Mouse (Mus musculus) CD8-positive naive resting alpha-beta T cell, adult 2 months (primary cell): ENCODE measurements around the gene Nupr1.

ENCODE experiments used
- DNase-seq, 2 experiments: peaks; one replicate each; pipeline ENCODE4 v3.0.0; 2022; ENCODE audit warnings: low read depth in 2 of 2, low spot score in 2 of 2

Gene Nupr1

GRCm38 (mm10) chr7:126630824-126631518, at the start of gene Nupr1:
Nupr1 (minus strand) TSS chr7:126630861.
- no peak for DNase-seq

GRCm38 (mm10) chr7:126679683-126680082, 49.0 kb upstream of the Nupr1 start:
- no peak for DNase-seq

- no peak for DNase-seq
These were observed 48.1 kb upstream of the Nupr1 start for GRCm38 (mm10) chr7:126678545-126679341.

DNA sequence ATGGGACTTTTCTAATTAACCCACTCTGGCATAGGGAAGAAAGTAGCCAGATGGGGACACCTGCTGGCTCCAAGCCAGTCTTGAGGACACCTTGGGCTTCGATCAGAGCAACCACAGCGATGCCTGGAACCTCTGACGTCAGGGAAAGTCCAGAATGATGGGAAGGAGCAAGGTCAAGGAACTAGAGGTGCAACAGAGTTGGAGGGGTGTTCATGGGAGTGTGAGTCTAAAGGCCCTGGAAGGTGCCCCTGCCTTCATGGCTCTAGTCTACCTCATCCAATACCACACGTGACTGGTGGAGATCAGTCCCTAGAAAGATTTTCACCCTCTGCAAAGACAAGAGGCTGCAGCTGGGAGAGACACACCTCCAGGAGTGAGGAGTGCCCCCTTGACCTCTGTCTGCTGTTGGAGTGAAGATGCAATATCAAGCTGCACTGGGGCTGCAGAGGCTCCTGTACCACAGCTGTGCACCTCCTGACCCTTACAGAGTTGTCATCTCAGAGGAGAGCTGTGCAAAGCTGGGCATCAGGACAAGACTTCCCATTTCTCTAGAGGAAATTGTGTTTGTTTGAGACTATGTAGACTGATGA, 46.1 kb upstream of the Nupr1 start:
- no peak for DNase-seq

DNA sequence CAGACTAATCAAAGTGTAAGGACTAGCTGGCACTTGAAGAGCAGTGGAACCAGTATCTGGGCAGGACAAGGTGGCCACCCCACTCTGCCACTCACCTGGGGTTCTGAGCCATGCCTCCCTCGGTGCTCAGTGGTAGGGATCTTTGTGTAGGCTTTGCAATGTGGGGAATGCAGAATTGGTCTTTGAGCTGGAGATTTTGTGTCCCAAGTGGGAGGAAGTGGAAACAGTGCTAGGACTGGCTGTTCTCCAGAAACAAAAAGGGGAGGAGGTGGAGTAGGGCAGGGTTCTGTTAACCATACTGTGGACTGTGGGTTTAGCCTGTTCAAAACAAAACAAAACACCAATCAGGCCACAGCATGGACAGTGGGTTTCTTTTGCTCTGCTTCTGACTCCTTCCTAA, 45.5 kb upstream of the Nupr1 start, which contains the start of gene Sult1a1:
Gene Sult1a1, minus strand, starts transcription at position 226 of the 400 bp plus-strand sequence.
- no peak for DNase-seq

DNA sequence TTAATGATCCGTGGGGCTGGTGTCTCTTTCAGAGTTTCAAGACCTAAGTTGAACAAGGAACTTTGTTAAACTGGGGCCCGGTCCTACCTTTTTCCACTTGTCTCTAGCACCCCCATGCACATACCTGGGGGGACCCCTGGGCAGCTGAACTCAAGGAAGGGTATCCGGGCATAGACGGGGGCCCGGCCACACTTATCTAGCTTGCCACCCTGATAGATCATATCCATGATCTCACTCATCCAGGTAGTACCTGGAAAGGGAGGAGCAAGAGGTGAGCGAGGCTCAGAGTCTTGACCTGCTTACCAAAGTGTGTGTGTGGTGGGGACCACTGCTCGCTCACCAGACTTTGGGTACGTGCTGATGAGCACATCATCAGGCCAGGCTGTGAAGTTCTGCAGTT, 44.4 kb upstream of the Nupr1 start:
- DNase-seq = no peak

GRCm38 (mm10) chr7:126672111-126672510, 41.5 kb upstream of the Nupr1 start:
- DNase-seq = no peak

GRCm38 (mm10) chr7:126670152-126670551, 39.5 kb upstream of the Nupr1 start:
- DNase-seq = no peak

GRCm38 (mm10) chr7:126668452-126668851, 37.8 kb upstream of the Nupr1 start:
- DNase-seq = no peak

DNA sequence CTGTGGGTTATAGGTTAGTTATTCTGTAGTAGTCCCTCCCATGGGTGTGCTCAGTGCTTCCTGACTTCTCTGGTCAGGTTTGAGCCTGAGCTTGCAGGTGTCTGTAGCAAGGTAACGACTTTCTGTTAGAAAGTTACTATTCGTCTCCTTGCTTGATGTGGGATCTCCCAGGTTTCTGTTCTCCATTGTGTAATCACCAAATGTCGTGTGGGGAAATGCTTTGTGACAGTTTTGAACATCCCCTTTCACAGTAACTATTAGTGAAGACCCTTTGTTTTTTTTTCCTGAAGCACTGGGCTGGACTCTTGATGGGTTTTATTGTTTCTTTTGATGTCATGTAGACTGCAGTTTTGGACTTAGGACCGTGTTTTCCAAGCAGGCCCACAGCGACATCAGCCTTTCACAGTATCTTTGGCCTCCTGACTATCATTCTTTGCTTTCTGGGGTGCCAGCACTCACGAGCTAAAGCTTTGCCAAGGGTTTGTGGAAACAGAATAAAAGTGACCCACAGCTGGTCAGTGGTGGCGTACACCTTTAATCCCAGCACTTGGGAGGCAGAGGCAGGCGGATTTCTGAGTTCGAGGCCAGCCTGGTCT, 36.9 kb upstream of the Nupr1 start:
- no peak for DNase-seq

DNA sequence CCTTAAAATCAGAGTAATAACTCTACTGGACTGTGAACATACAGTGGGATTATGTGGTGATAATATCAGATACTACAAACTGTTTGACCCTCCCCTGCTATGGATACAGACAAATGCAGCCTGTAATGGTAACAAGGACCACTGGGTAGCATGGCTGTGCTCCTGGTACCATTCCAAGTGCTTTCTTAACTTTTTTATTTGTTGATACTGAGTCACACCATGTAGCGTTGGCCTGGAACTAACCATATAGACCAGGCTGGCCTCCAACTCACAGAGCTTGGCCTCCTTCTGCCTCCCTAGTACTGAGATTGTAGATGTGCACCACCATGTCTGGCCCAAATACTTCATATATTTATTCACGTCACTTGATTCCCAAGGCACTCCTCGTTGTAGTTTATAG, 34.6 kb upstream of the Nupr1 start:
- DNase-seq = no peak

- no peak for DNase-seq
These were observed 33.0 kb upstream of the Nupr1 start for GRCm38 (mm10) chr7:126663646-126664045.

DNA sequence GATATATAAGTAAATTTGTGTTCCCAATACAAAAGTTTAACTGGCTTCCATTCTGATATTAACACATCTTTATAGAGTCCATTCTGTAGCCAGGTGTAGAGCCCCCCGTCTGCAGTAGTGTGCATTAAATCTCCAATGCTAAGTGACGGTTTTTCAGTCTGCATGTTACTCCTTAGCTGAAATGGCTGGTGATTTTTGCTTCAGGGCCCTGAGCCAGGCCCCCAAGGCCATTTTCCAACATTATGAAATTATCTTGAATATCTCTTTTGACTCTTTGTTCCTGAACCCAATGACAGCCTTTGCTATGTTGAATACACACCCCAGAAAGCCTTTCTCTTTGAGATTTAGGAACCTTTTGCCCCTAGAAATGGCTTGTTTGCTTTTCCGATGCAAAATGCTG, 29.1 kb upstream of the Nupr1 start:
- no peak for DNase-seq

DNA sequence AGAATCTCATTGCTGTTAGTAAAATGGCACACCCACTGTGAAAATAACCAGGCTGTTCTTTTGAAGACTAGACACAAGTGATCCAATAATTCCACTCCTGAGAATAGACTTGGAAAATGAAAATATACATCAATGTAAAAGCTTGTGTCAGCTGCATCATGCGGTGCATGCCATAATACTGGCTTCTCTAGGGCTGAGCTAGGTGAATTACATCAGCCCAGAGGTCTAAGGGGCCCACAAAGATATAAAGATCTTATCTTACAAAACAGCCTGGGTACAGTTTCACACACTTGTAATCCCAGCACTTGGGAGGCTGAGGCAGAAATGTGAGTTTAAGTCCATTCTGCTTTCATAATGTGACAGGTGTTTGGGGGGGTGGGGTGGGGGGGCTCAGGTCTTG, 26.9 kb upstream of the Nupr1 start:
- no peak for DNase-seq

DNA sequence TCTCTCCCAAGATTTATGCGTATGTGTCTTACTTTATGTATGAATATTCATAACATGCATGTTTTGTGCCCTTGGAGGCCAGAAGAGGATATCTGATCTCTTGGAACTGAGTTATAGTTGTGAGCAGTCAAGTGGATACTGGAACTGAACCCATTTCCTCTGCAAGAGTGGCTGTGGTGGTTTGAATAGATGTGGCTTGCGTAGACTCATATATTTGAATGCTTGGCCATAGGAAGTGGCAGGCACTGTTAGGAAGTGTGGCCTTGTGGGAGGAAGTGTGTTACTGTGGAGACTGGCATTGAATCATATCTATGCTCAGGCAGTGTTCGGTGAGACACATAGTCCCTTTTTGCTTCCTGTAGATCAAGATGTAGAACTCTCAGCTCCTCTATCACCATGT, 25.0 kb upstream of the Nupr1 start:
- DNase-seq = peak; percentile 20 to 49

DNA sequence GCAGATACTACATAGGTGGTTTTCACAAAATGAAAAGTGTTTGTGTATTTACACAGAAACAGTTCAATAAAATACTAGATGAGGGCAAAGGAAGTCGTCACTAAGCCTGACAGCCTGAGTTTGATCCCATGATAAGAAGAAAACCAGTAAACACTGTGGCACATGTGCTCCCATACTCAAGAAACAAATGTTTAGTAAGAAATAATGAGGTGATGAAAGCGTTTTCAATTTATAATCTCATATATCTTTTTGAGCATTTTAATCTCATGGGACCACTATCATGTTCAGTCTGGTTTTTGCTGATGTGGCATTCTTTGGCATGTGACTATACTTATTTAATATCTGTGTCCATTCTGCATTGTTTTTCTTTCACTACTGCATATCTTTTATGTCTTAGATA, 23.3 kb upstream of the Nupr1 start:
- DNase-seq = no peak

DNA sequence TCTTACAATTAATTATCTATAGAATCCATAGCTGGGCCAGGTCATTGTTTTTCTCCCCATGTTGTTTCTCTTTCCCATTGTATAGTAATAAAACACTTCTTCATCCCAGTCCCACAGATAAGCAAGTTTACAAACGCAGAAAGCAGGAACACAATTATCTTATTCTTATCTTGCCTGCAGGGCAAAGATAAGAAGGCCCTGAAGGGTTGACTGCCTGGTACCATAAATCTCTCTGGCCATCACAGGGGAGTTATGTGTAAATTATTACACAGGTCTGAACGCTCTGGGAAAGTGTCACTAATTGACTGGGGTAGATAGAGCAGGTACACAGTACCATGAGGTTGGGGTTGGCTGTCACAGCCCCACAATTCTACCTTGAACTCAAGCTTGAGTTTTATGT, 20.2 kb upstream of the Nupr1 start:
- DNase-seq = no peak

GRCm38 (mm10) chr7:126649231-126650051, 18.8 kb upstream of the Nupr1 start, which contains the start of gene Sgf29:
Sgf29 (plus strand) TSS chr7:126649309.
- DNase-seq = peak; percentile 84 to 88

GRCm38 (mm10) chr7:126648486-126648885, 17.8 kb upstream of the Nupr1 start:
- no peak for DNase-seq

DNA sequence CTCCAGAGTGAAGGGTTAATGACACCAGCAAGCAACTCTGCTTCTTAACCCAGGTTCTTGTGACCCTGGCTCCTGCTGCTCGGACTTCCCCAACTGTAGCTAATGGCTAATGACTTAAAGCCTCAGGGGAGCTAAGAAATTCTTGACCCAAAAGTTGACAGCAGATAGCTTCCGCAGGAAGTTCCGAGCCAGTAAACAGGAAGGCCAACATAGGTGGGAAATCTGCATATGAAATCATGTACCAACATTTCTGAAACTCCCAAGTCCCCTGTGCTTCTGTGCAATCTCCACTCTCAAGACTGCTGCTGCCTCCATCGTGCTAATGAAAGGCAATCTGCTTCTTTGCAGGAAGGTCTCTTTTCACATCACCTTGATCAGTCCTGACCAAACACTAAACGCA, 15.0 kb upstream of the Nupr1 start:
- no peak for DNase-seq

DNA sequence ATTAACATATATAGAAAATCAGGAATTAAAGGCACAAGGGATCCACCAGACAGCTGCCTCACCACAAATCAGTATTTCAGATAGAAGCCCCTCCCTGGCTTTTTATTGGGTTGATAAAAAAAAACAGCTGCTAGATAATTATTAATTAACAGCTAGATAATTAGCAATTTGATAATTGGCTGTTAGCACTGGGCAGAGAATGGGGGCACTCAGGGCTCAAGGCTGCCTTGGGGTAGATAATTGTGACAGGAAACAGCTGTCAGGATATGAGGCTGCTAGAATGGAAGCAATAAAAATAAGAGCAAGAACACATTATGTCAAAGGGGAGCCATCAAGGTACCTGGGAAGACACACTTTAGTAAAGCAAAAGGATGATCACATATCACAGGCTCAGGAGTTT, 14.3 kb upstream of the Nupr1 start:
- no peak for DNase-seq
